ENCODE assay signal across 8 mouse cellular contexts in the genomic region with DNA sequence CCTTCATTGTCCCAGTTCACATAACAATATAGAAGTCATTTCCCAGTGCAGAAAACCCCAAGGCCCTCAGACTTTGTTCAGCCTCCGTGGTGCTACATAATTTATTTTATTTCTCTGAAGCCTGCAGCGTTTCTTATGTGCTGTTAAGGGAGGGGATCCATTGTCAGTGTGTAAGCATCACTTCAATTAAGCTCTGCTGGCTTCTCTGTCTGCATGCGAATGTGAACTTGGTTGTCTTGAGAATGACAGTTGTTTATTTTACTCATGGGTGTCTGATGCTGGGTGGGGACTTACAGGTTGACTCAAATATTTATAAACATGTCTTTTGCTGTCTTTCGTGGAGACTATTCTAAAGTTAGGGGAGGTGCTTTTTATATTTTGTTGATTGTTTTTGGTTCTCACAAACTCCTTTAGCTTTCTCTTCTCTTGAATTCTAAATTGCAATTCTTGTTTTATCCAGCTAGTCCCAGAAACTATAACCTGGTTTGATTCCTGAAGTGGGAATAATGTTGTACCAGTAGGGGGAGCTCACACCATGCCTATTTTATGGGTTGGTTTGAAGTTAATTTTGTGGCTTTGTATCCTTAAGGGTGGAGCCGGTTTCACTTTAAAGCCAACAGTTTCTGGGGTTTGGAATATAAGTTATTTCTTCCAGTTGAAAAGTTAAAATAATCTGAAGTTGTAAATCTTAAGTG.
DNase-seq lines count a peak whose midpoint lies in the region; ATAC-seq lines count a peak whose summit lies in the region.
"Had no signal": no experiment of that assay in that cellular context is flagged by ENCODE, and none has a peak within 500 bp of the region (broad histone marks: within the 10 kb centered on the region; RNA-seq: fewer than 3 reads in every experiment).

No protein-coding gene starts in this region.

- H3K9me3 ChIP-seq in limb, embryonic 15.5 days: no peaks in the 10 kb centered on the region
- H3K9me3 ChIP-seq: liver, embryonic 13.5 days had no signal

- no peak for ATAC-seq in limb, embryonic 15.5 days (ENCODE audit: insufficient number of reproducible peaks, low FRiP score, low TSS enrichment, low read depth)

- H3K4me3 ChIP-seq in limb, embryonic 15.5 days: no peak overlapping the region
- H3K4me3 ChIP-seq: liver, embryonic 13.5 days had no signal

- no peaks in the 10 kb centered on the region for H3K4me1 ChIP-seq in limb, embryonic 15.5 days
- H3K4me1 ChIP-seq: liver, embryonic 13.5 days had no signal

- WGBS in limb, embryonic 15.5 days: 48% methylated on average over 5 of the region's 5 CpGs

- DNase-seq in ES-CJ7 (ENCODE audit: low read depth, low spot score): peak; percentile 61
- DNase-seq in adrenal gland, adult 8-10 months: peak; percentile 6
- peak; percentile 51 for DNase-seq in embryo, embryonic 11.5 days (ENCODE audit: low read depth, low spot score)
- DNase-seq in heart, adult 8-10 months (ENCODE audit: low spot score): peak; percentile 91
- DNase-seq in kidney, adult 9 months: peak; percentile 86
- peak; percentile 71 for DNase-seq in right cerebral cortex, adult 18-20 months
- DNase-seq: liver, embryonic 13.5 days had no signal

- 0 out of 2 replicates have a peak overlapping the region, but pooled peaks have one; percentile 10 for H3K4me2 ChIP-seq in limb, embryonic 15.5 days
- H3K4me2 ChIP-seq: liver, embryonic 13.5 days had no signal

- no peak overlapping the region for H3K27ac ChIP-seq in limb, embryonic 15.5 days
- H3K27ac ChIP-seq: liver, embryonic 13.5 days had no signal

- no peaks in the 10 kb centered on the region for H3K27me3 ChIP-seq in limb, embryonic 15.5 days
- H3K27me3 ChIP-seq: liver, embryonic 13.5 days had no signal

- no peak overlapping the region for H3K9ac ChIP-seq in limb, embryonic 15.5 days
- H3K9ac ChIP-seq: liver, embryonic 13.5 days had no signal

- no peaks in the 10 kb centered on the region for H3K36me3 ChIP-seq in limb, embryonic 15.5 days
- H3K36me3 ChIP-seq: liver, embryonic 13.5 days had no signal

Comparison
In these comparisons a context has a peak if more than half of its experiments do, and no peak if none do; other contexts are left out.
1. DNase-seq: peak in every context shown above with its lines; median percentile 91 in heart, adult 8-10 months; 86 in kidney, adult 9 months; 71 in right cerebral cortex, adult 18-20 months; 61 in ES-CJ7; 51 in embryo, embryonic 11.5 days; 6 in adrenal gland, adult 8-10 months.